Mouse (Mus musculus) layer of hippocampus, postnatal 10 days (tissue): Measurements from ENCODE around the gene Dhdds. TPM values are rescaled to one million over a fixed set of nuclear protein-coding genes. Genes with fewer than 3 reads are reported as not detected.
"Not testable (repeated sequence)": the region's sequence is repeated elsewhere in the genome, so short reads cannot be mapped to it uniquely, and the experiment has no call there.

Source experiments
- DNase-seq, 2 experiments: peaks; one replicate each; pipeline ENCODE4 v3.0.0; 2021; ENCODE audit warnings: low spot score in 2 of 2
- total RNA-seq, 2 experiments: library from RNA; stranded (reverse); gene quantifications; 2 replicates each; pipeline ENCODE4 v1.2.3; 2021

Gene Dhdds
- total RNA-seq, 2 experiments from 2014 or later, result 57.3 to 58.6 TPM

GRCm38 (mm10) chr4:134005581-134006358 is 5.1 kb upstream of the Dhdds start:
- DNase-seq, result no peak

GRCm38 (mm10) chr4:134002903-134003302 is 2.2 kb upstream of the Dhdds start:
- DNase-seq, result no peak

DNA sequence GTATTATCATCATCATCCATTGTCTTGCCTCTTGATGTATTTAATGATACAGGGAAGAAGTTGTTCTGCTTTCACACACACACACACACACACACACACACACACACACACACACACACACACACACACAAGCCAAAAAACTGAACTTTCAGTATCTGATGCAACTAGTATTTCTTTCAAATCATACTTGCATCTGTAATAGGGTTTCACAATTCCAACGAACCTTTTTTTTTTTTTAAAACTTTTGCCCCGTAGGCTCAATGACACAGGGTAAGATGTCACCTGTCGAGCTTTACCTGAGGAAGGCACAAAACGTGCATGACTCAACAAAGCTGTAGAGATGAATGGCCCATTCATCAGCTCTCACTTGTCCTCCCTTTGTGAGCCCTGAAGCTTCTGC is 1.5 kb upstream of the Dhdds start:
- no peak for DNase-seq

DNA sequence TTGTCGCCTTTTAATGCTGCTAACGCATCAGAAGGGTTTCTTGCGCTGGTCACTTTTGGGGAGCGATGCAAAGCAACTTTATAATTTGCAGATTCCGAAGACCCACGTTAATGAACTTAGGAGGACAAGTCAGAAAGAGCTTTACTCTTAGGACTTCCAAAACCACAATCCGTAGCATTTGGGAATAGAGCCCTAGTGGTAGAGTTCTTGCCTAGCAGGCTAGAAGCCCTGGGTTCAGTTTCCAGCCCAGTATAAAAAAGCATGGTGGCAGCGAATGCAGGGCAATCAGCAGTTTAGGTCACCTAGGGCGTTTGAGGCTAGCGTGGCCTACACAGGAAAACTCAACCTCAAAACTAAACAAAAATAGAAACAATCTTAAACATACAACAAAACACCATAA is 992 bp upstream of the Dhdds start:
- no peak for DNase-seq

DNA sequence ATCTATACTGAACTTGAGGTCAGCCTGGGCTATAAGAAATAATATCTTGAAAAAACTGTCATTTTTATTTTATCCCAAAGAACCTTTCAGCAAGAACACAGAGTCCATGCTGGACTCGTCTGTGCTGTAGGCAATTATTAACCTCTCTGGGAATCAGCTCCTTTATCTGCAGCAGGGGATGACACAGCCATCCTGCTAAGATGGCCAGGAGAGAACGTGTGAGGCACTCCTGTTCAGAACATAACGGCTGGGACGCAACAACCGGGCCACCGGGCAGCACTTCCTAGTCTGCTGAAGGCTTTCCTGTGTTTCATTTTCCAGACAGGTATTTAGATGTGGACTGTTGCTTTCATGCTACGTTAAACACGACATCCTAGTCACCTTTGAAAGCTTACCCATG is 6.0 kb downstream of the Dhdds start:
- DNase-seq, result no peak

- DNase-seq, result no peak
These were observed 9.5 kb downstream of the Dhdds start for GRCm38 (mm10) chr4:133991087-133991660.

DNA sequence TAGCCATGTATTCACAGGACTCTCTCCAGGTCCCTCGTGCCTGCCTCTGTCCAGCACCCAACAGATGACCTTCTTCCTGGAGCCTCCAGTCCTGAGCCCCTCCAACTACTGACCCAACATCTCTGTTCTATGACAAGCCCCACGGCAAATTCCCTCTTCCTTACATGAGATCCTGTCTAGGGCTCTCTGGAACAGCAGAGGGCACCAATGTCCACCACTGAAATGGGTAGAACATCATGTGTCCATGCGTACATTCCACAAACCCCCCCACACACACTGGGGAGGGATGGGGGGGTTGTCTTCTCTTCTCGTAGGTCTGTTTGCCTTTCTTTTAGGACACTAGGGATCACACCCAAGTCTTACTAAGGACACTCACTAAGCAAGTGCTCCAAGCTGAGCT is 10.7 kb downstream of the Dhdds start:
- no peak for DNase-seq

GRCm38 (mm10) chr4:133988289-133988688 is 12.4 kb downstream of the Dhdds start:
- not testable (repeated sequence) for DNase-seq

DNA sequence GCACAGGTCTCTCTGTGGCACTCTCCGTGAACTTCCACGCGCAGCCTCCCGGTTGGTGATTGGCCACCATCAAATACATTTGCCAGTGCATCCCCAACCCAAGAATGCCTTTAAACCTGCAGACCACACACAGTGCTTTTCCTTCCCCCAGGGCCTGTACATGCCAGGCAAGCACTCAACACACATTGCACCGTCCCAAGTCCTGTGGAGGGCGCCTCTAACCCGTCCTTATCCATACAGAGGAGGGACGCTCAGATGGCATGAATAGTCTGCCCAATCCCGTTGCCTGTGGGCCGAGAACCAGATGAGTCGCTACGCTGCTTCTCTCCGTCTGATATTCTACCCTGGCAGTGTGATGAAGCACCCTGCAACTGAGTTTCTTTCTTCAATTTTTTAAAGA is 17.8 kb downstream of the Dhdds start:
- DNase-seq, result no peak

GRCm38 (mm10) chr4:133980496-133980895 is 20.2 kb downstream of the Dhdds start:
- no peak for DNase-seq

- no peak for DNase-seq
These were observed 22.6 kb downstream of the Dhdds start for GRCm38 (mm10) chr4:133978021-133978711.

DNA sequence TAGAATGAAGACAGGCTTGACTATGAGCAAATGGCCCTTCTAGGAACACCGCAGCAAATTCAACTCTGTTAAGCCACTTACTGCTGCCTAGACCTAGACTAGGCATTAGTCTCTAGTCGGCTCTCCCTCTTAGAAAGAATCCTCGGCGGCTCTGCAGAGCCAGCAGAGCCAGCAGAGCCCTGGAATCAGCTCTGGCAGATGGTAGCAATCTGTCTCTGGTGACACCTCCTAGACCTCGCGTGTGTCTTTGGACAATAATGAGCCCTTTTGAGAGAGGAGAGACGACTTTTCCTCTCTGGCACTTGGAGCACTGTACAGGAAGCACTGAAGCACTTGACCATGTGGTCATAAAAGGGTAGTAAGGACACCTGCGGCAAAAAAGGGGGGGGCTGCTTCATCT is 29.0 kb downstream of the Dhdds start:
- DNase-seq, result no peak

- peak; percentile 34 to 54 for DNase-seq
These were observed 29.8 kb downstream of the Dhdds start for GRCm38 (mm10) chr4:133970876-133971275.

DNA sequence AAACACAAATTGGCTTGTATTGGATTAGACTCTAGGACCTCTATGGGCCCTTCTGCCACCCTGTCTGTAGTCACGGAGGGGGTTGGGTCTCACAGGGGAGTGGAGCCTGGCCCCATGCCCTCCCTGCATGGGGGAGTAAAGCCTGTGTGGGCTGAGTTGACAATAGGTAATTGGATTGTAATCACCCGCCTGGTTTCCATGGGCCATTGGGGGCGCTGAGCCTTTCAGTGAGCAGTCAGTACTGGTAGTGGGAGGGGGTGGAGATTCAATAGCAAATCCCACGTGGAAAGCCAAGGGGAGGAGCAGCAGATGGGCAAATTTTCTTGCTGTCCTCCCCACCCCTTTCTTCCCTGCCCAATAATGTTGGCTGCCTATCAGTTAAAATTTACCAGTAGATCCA is 30.5 kb downstream of the Dhdds start:
- DNase-seq, result peak; percentile 48 to 56

- DNase-seq, result peak; percentile 15 to 38
These were observed 31.5 kb downstream of the Dhdds start for GRCm38 (mm10) chr4:133969114-133969770.

- DNase-seq, result peak; percentile 53 to 57
These were observed 32.4 kb downstream of the Dhdds start, which contains the start of gene Hmgn2 for GRCm38 (mm10) chr4:133968150-133968921. Gene Hmgn2, minus strand, starts transcription at chr4:133968650.

DNA sequence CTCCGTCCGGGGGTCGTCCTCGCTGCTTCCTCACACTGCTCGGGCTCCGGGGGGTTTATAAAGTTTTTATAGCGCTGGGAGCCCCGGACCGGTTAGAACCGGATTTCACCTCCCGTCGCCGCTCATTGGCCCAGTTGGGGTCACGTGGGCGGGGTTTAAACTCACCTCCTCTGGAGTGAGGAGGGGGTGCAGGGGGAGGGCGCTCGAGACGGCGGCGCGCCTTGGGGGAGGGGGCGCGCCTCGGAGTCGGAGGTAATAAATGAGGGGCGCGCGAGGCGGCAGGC is 32.9 kb downstream of the Dhdds start:
- peak; percentile 95 to 96 for DNase-seq

DNA sequence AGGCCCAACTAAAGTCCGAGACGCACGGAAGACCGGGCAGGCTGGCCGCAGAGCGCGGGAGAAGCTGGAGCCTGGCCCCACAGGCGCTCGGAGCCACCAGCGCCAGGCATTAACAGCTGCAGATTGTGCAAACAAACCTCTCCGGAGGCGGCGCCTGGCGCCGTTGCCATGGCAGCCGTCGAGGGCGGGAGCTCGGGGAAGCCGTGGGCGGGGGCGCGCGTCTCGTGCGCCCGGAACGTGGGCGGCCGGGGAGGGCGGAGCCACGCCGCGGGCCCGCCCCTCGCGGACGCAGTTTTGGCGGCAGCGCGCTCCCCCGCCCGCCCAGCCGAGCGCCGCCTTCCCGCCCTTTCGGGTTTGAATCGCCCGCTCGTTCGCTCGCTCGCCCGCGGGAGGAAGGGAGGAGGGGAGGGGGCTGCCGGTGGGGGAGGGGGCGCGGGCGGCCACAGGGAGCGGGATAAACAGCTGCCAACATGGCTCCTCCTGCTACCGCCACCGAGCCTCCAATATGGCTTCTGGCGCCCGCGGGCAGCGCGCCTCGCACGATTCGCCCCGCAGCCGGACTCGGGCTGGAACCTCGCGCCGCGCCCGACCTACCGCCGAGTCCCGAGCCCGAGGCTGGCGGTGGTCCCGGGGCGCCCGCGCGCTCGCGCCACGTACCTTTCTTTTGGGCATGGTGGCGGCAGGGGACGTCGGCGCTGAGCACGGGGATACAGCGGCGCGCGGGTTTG is 33.4 kb downstream of the Dhdds start:
- DNase-seq, result peak; percentile 98

DNA sequence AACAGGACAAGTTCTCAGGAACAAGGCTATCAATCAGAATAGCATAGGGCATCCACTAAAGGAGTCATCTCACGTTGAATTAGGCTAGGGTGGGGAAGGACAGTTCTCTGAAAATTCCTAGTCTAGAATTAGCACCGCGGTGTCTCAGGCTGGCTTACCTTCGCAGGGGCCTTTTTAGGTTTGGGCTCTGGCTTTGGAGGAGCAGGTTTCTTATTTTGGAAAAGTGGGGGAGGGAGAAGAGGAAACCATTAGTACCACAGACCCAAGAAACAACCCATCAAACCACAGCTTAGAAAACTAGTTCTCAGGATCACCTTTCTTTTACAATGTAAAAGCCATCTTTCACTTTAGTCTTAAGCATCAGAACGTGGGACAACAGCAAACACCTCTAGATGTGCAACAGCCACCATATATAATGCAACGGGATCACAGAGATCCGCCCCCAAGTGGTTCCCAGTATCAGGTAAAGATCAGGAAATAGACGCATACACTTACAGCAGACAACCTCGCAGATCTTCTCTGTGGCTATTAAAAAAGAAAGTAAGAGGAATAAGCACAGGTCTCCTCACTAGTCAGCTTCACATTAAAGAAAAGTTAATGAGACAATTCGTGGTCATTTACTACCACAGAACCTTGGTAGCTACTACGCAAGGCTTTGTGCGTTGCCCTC is 34.3 kb downstream of the Dhdds start:
- no peak for DNase-seq

- DNase-seq, result no peak
These were observed 38.2 kb downstream of the Dhdds start for GRCm38 (mm10) chr4:133962566-133962965.
